Mouse (Mus musculus) C2C12 (cell line): ENCODE data around the gene Jazf1. TPM values are rescaled to one million over a fixed set of nuclear protein-coding genes. Genes with fewer than 3 reads are reported as not detected.

ENCODE experiments used
- H3K27me3 ChIP-seq: one replicate; pipeline ENCODE4 v1.6.1; 2011; ENCODE audit not compliant: control insufficient read depth, insufficient read depth, insufficient read length
- H3K36me3 ChIP-seq: one replicate; pipeline ENCODE4 v1.6.1; 2011; ENCODE audit not compliant: control insufficient read depth, insufficient read depth
- H3K4me3 ChIP-seq: one replicate; pipeline ENCODE4 v1.5.1; 2011; ENCODE audit warnings: mild to moderate bottlenecking, control low read depth; ENCODE audit not compliant: poor library complexity, insufficient read depth, severe bottlenecking
- H3K79me2 ChIP-seq: one replicate; pipeline ENCODE4 v1.6.1; 2011; ENCODE audit not compliant: control insufficient read depth, insufficient read depth
- H3K79me3 ChIP-seq: one replicate; pipeline ENCODE4 v1.6.1; 2011; ENCODE audit warnings: low read depth, control low read depth
- H3ac ChIP-seq: one replicate; pipeline ENCODE3; 2011; ENCODE audit warnings: low read depth; ENCODE audit not compliant: control insufficient read depth, insufficient read length
- CEBPB ChIP-seq: IDR thresholded peaks from one replicate; pipeline ENCODE4 v1.6.1; 2011; ENCODE audit warnings: low read depth, mild to moderate bottlenecking, control low read depth, moderate library complexity
- CTCF ChIP-seq: IDR thresholded peaks from one replicate; pipeline ENCODE4 v1.5.1; 2011; ENCODE audit not compliant: control insufficient read depth, insufficient read depth, insufficient read length
- FOSL1 ChIP-seq: IDR thresholded peaks from one replicate; pipeline ENCODE4 v1.8.0; 2011; ENCODE audit warnings: mild to moderate bottlenecking, low read length; ENCODE audit not compliant: poor library complexity, insufficient read depth, severe bottlenecking
- MAX ChIP-seq: IDR thresholded peaks from one replicate; pipeline ENCODE4 v1.6.1; 2011; ENCODE audit warnings: mild to moderate bottlenecking, control low read depth
- MYOD1 ChIP-seq: IDR thresholded peaks from one replicate; pipeline ENCODE4 v1.6.1; 2011; ENCODE audit warnings: low read depth; ENCODE audit not compliant: control insufficient read depth, insufficient read length
- MYOG ChIP-seq: IDR thresholded peaks from one replicate; pipeline ENCODE4 v1.6.1; 2011; ENCODE audit not compliant: control insufficient read depth, insufficient read length; ENCODE audit errors: extremely low read depth
- USF1 ChIP-seq: IDR thresholded peaks from one replicate; pipeline ENCODE4 v1.6.1; 2011; ENCODE audit warnings: low read depth, mild to moderate bottlenecking, control low read depth, moderate library complexity
- polyA plus RNA-seq: library from polyadenylated mRNA; unstranded; fragments of >200 nt; fragmentation: generic; extraction: Trizol; gene quantifications from one replicate; pipeline ENCODE4 v1.2.1, GENCODE M21; 2012; ENCODE audit warnings: missing spikeins

The Jazf1 gene
- polyA plus RNA-seq, 1 experiment = not detected

- no peaks in the 10 kb centered on the region for H3K27me3 ChIP-seq
- H3K79me2 ChIP-seq = no peaks in the 10 kb centered on the region
- no peaks in the 10 kb centered on the region for H3K79me3 ChIP-seq
- no peak for TF ChIP-seq MYOG
- TF ChIP-seq FOSL1 = no peak
- no peak for TF ChIP-seq CEBPB
- TF ChIP-seq MYOD1 = no peak
- TF ChIP-seq USF1 = no peak
- TF ChIP-seq MAX = no peak
- TF ChIP-seq CTCF = no peak
- no peak overlapping the region for H3K4me3 ChIP-seq
- no peaks in the 10 kb centered on the region for H3K36me3 ChIP-seq
- H3ac ChIP-seq = no peak overlapping the region
Observed at GRCm38 (mm10) chr6:52802181-52802580, 266.2 kb downstream of the Jazf1 start.

GRCm38 (mm10) chr6:52797252-52797800, 271.1 kb downstream of the Jazf1 start:
- Histone ChIP-seq H3K27me3 (peaks cover 3% of the 10 kb centered on the region), H3K4me3 (no peak overlapping the region), H3ac (no peak overlapping the region), H3K79me2 (no peaks in the 10 kb centered on the region), H3K79me3 (no peaks in the 10 kb centered on the region), H3K36me3 (no peaks in the 10 kb centered on the region)
- TF ChIP-seq MYOD1 (no peak), MAX (no peak), CEBPB (no peak), CTCF (no peak), FOSL1 (no peak), USF1 (no peak), MYOG (no peak)

- Histone ChIP-seq H3K79me3 (no peaks in the 10 kb centered on the region), H3K79me2 (no peaks in the 10 kb centered on the region), H3K4me3 (no peak overlapping the region), H3K27me3 (peaks cover 3% of the 10 kb centered on the region), H3K36me3 (no peaks in the 10 kb centered on the region), H3ac (no peak overlapping the region)
- TF ChIP-seq CTCF (no peak), USF1 (no peak), MYOD1 (no peak), MYOG (no peak), FOSL1 (no peak), CEBPB (no peak), MAX (no peak)
Observed at GRCm38 (mm10) chr6:52796691-52797090, 271.7 kb downstream of the Jazf1 start.

- no peak overlapping the region for H3K4me3 ChIP-seq
- no peaks in the 10 kb centered on the region for H3K79me3 ChIP-seq
- no peak overlapping the region for H3ac ChIP-seq
- no peaks in the 10 kb centered on the region for H3K79me2 ChIP-seq
- TF ChIP-seq CTCF (no peak), MYOG (no peak), USF1 (no peak), FOSL1 (no peak), MAX (no peak), MYOD1 (no peak), CEBPB (no peak)
- H3K27me3 ChIP-seq = peaks cover 3% of the 10 kb centered on the region
- H3K36me3 ChIP-seq = no peaks in the 10 kb centered on the region
Observed at GRCm38 (mm10) chr6:52796035-52796598, 272.3 kb downstream of the Jazf1 start.

GRCm38 (mm10) chr6:52795029-52795841, 273.2 kb downstream of the Jazf1 start:
- H3K79me3 ChIP-seq = no peaks in the 10 kb centered on the region
- no peaks in the 10 kb centered on the region for H3K79me2 ChIP-seq
- H3K27me3 ChIP-seq = peaks cover 3% of the 10 kb centered on the region
- H3K36me3 ChIP-seq = no peaks in the 10 kb centered on the region
- H3K4me3 ChIP-seq = no peak overlapping the region
- no peak overlapping the region for H3ac ChIP-seq
- TF ChIP-seq CEBPB = no peak
- no peak for TF ChIP-seq MYOG
- no peak for TF ChIP-seq MAX
- no peak for TF ChIP-seq MYOD1
- no peak for TF ChIP-seq USF1
- TF ChIP-seq CTCF = no peak
